In genomic region chr11:102156039-102156785, GRCm38 (mm10) we compare ENCODE assay signal across 8 mouse cellular contexts. TPM values are rescaled to one million over a fixed set of nuclear protein-coding genes. Genes with fewer than 3 reads are reported as not detected.
DNase-seq lines count a peak whose midpoint lies in the region; ATAC-seq lines count a peak whose summit lies in the region.

TSS of gene Tmem101 (minus strand) at chr11:102156404.

- H3K4me1 ChIP-seq in hindbrain, embryonic 16.5 days (ENCODE audit: control insufficient read depth, insufficient read depth, low read depth, low read length) = peaks cover 11% of the 10 kb centered on the region

- DNase-seq in WW6 (ENCODE audit: low read depth, low spot score) = peak; percentile 86
- peak; percentile 77 to 88 for DNase-seq in cerebellum, postnatal 4 days (ENCODE audit: low spot score in 2 of 2)
- DNase-seq in gastrocnemius, adult 18-20 months (ENCODE audit: low spot score) = peak; percentile 95
- DNase-seq in left cerebral cortex, adult 18-20 months (ENCODE audit: low spot score in 2 of 2) = peak; percentile 86 to 88
- peak; percentile 87 for DNase-seq in right cerebral cortex, adult 18-20 months
- peak; percentile 57 for DNase-seq in urinary bladder, postnatal 10 days (ENCODE audit: low spot score)

- H3K4me3 ChIP-seq in hindbrain, embryonic 16.5 days (ENCODE audit: low read length) = peak within 1 kb of the TSS; percentile 62
- peak within 1 kb of the TSS; percentile 75 for H3K4me3 ChIP-seq in macrophage (ENCODE audit: inconsistent target)

- WGBS in hindbrain, embryonic 16.5 days = under 1% methylated on average over 37 of the region's 37 CpGs
- under 1% methylated on average over 37 of the region's 37 CpGs for WGBS in macrophage (ENCODE audit: missing documents)

- H3K79me2 ChIP-seq in macrophage (ENCODE audit: inconsistent target) = no peaks in the 10 kb centered on the region

- H3K27me3 ChIP-seq in hindbrain, embryonic 16.5 days (replicated peaks; ENCODE audit: control insufficient read depth, insufficient read depth, low read length) = no peaks in the 10 kb centered on the region

- peak within 1 kb of the TSS; percentile 95 for H3K4me2 ChIP-seq in hindbrain, embryonic 16.5 days (ENCODE audit: low read length)

- H3K36me3 ChIP-seq in hindbrain, embryonic 16.5 days (ENCODE audit: control insufficient read depth, insufficient read depth, low read length) = peaks cover 5% of the 10 kb centered on the region; the same call in 1 of the 2 replicates
- H3K36me3 ChIP-seq in macrophage (ENCODE audit: inconsistent target) = peaks cover 11% of the 10 kb centered on the region; the same call in 1 of the 2 replicates

- peak within 1 kb of the TSS; percentile 79 for H3K9ac ChIP-seq in hindbrain, embryonic 16.5 days (ENCODE audit: low read depth, low read length)

- no peaks in the 10 kb centered on the region for H3K9me3 ChIP-seq in hindbrain, embryonic 16.5 days (ENCODE audit: control insufficient read depth, low read length)

- H3K27ac ChIP-seq in hindbrain, embryonic 16.5 days (ENCODE audit: low read depth, low read length) = peak within 1 kb of the TSS; percentile 68
- no peak within 1 kb of the TSS for H3K27ac ChIP-seq in macrophage

- ATAC-seq in hindbrain, embryonic 16.5 days = peak; percentile 91

RNA-seq across cellular contexts. Expression of gene Tmem101, which starts in this region (rescaled TPM):
- 1 to 10 TPM; 9.3 to 9.8 TPM for total RNA-seq in gastrocnemius, adult 18-20 months (2021)
- polyA plus RNA-seq in hindbrain, embryonic 16.5 days (2015; fragmentation: Nextera tagmentation; extraction: Ambion mirVana) = 42.2 and 47.7 TPM in 2 replicates
- 10 to 100 TPM; 24.6 to 25.3 TPM for total RNA-seq in left cerebral cortex, adult 18-20 months (2021)
- total RNA-seq in macrophage (2018; cell fraction: chromatin; rRNA removed) = 10 to 100 TPM in 4 of 26 experiments, 1 to 10 TPM in 19, under 1 TPM in 1, not detected in 2; 0.63 to 16.5 (median 4.4) TPM
- total RNA-seq in macrophage (2018; cell fraction: cytosol; rRNA removed) = 10 to 100 TPM in 10 of 26 experiments, 1 to 10 TPM in 16; 5.1 to 13.7 (median 8.8) TPM
- 10 to 100 TPM in 15 of 26 experiments, 1 to 10 TPM in 11; 5.1 to 20.0 (median 10.4) TPM for total RNA-seq in macrophage (2018; cell fraction: nucleus; rRNA removed)
- 4.6 to 11.0 TPM (median 10.6 TPM) in 3 replicates for polyA plus RNA-seq in macrophage (2018)
